Mouse (Mus musculus) ovary, postnatal 14 days (tissue): ENCODE measurements at regions not wholly inside any gene's neighbourhood (a gene's known extent, or its start where the extent isn't known, plus 50 kb on each side); places are given as distances from the start of the nearest gene placed in this dataset.

Experiments
- DNase-seq: peaks from one replicate; pipeline ENCODE4 v3.0.0; 2022; ENCODE audit warnings: low spot score

DNA sequence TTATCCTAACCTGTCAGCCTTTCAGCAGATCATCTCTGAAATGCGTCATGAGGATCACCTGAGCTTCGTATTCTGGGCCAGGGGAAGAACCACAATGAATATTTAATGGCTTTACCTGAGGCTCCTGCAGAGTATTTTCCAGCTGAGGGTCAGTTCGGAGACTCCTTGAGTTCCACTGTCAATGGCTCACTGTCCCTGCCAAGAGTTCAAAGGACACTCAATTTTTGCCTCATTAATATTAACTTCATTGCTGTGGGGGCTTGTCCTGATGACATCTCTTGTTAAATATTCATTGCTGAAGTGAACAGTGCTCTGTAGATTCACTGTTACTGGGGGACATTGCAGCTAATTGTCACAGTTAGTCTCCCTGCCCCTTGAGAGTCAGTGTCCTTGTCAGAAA lies 316.2 kb upstream of the Myt1l start:
- no peak for DNase-seq

DNA sequence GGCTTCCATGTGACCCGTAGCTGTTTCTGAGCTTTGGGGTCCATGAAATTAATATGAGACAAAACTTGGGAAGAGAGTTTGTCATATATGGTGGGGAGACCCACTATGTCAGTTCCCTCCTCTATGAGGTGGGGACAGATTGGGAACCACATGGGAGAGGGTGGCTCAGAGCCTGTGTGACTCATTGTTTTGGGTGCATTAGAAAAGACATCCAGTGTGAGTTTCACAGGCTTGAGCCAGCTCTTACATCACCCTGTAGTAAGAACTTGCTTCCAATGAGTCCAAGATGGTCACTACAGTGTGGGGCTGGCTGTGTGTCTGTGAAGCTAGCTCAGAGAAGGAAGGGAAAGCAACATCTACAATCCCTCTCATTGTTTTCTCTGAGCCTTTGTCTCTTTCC lies 314.6 kb upstream of the Myt1l start:
- no peak for DNase-seq

DNA sequence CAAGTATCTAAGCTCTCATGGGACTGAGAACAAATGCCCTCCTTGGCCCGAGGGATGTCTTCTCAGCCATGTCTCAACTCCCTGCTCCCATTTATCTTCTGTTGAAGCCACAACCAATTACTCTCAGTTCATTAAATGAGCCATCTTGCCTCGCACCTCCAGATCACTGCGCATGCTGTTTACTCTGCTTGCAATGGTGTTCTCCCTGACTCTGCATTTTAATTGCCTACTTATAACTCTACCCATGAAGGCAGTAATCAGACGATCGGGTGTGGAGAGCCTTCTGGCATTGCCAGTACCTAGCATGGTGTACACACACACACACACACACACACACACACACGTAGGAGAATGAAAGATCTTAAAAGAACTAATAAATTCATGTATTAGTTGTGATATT lies 306.1 kb upstream of the Myt1l start:
- DNase-seq: no peak

DNA sequence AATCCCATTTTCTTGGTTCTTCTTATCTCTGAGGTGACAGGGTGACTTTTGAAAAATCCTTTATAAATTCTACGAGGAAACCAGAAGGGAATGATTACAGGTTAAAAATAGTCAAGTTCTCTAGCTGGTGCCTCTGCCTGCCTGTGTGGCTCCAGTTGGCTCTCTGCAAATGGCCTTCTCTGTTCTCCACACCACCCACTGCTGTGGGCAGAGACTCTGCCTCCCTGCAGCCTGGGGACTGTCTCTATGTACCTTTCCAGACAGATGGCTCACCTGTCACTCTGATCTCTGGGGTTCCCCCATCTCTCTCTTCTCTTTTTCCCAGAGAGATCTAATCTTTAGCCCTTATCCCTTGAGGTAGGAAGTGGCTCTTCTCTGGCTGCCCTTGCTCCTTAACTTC lies 302.2 kb upstream of the Myt1l start:
- DNase-seq: no peak

DNA sequence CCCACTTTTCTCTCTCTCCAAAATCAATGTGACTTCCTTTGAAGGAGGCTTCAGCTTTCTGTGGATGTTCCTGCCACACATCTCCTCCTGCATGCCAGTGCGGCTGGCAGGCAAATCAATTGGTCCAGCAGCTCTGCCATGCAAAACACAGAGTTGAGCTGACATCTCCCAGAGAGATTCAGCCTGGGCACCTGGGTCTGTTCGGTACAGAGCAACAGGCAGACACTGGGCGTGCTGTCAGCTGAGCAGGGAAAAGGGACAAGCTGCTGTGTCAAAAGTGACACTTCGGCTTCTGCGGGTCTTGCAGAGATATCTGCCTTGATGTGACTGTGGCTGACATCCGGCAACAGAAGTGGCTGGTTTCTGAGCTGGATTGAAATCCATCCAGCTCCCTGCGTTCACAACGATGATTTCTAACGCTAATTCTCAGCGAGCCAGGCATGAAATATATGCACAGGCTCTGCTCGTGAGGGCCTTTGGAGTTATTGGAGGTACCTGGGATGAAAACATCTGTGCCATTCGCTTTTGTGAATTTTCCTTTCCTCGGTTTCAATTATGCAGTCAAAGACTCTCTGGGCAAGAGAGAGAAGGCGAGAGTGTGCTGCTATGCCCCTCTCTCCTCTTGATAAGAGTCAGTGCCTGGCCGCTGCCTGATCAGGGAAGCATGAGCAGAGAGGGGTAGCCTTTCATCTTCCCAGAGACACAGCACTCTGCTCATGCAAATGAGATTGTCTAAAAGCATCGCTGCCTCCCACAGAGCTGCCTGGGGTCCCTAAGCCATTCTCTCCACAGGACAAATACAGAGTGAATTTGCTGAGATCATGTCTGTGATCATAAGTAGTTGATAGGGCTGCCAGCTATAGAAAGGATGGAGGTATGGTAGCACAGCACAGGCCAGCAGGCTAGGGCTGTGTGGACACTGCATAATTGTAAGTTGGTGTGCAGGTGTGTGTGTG lies 295.4 kb upstream of the Myt1l start:
- no peak for DNase-seq

DNA sequence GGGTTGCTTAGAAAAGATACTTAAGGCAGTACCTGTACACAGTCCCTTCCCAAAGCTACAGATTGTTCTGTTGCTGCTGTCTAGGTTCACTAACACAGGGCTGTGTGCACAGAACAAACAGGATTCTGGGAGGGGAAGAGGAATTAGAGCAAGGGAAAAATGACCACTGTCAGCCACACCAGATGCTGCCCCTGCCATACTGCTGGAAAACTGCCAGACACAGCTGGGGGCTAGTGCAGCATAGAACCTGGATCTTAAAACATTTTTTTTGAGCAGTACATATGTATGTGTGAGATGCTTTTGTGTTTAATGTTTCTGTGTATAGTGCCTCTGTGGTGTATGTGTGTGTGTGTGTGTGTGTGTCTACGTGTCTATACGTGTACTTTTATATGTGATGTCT lies 291.7 kb upstream of the Myt1l start:
- DNase-seq: no peak

DNA sequence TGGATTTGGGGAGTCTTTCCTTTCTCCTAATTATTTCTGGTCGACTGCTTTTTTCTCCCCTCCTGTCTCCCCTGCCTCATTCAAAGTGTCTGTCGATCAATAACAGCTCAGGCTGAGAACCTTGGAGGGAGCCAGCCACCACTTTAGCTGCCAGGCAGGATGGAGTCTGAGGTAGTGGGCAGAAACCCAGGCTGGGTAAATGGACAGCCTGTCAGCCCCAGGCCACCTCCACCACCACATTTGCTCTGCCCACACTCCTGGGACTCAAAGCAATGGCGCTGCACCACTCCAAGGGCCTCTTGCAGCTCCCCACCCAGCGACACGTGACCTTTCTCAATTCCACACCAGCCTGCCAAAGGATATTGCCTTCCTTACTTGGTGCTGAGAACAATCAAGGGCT lies 290.7 kb upstream of the Myt1l start:
- no peak for DNase-seq

DNA sequence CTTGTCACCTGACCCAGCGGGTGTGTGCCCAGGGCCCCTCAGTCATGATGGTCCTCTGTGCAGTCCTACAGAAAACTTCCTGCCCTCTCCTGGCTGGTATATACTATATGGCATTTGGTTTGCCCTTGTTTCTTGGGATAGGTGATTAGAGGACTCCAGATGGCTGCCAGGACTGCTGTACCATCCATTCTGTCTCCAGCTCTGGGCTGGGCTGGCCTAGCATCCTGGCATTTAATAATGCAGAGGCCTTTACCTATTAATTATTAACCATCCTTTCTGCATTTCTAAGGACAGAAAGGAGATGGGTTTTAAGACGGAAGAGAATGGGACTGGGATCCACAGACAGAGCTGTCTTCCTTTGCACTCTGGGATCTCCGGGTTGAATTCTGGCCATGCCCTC lies 288.7 kb upstream of the Myt1l start:
- DNase-seq: no peak

DNA sequence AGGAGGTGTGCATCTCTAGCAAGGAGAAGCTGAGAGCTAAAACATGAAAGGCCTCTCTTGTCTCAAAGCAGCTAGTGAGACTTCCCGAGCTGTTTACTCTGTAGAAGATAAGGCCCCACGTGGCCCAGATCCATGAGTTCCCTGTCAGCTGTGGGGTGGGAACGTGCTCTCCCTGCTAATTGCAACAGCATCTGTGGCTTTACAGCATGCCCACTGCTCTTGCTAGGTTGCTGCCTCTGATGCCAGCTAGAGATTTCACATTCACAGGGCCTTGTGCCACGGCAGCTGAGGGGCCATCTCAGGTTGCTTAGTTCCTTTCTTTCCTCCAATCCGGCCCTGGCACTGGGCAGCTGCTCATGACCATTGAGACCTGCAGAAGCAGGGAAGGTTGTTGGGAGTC lies 288.2 kb upstream of the Myt1l start:
- DNase-seq: no peak

DNA sequence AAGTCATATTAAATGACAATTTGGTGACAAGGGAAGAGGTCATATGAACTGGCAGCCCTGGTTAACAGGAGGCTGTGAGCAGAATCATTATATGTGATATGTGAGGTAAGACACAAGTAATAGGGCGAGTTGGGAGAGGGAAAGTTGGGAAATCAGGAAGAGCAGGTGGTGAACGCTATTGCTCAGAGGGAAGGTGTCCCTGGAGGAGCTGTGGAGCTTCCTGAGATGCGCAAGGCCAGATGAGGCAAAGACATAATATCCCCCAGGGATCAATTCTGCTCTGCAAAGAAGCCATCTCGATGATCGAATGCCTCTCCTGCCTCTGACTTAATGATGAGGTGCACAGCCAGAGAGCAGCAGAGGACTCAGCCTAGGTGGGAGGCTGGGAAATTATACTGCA lies 285.1 kb upstream of the Myt1l start:
- no peak for DNase-seq

DNA sequence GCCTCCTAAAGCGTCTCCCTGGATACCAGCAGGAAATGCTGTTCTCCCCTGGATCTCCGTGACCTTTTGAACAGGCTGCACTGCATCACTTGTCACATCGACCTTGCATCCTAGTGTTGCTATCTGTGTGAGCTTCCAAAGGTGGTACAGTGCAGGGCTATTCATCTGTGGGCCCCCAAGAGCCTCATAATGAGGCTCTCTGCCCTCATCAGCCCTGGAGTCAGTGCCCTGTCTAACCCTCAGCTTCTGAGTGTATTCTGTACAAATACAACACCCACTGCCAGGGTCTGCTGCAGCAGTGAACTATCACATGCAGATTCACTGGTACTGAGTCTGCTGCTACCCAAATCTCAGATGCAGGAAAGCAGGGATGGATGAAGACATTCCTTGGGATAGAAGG lies 282.1 kb upstream of the Myt1l start:
- DNase-seq: no peak

DNA sequence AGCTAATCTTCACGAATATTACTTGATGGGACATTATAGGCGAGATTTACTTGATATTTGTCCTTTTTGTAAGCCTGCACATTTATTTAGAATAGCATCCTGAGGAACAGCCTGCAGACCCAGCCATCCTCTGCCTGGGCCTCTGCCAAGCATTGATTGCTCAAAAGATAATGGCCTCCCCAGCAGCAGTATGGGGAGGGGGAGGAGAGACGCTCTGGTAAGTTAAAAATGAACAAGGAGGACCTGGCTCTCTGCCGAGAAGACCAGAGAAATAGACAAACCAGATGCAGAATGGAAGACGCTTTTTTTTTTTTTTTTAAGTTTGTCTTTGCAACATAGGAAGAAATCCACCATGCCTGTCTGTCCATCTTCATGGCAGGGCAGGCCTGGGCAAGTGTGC lies 280.8 kb upstream of the Myt1l start:
- DNase-seq: no peak

DNA sequence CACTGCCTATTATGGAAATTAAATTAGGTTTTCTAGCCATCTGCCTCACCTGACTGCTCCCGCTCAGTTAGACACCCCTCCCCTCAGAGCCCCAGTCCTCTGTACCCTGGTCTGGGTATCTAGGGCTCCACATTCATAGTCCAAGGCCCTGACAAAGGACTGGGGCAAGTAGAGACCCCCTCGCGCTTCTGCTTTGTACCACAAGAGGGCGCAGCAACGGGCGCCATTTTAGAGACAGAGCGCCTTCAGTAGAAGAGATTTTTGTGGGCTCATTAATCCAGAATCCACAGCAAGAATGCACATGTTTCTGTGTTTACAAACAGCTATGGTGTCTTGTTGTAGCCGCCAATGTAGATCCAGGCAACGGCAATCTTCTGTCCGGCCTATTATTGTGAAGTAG lies 279.7 kb upstream of the Myt1l start:
- DNase-seq: no peak

DNA sequence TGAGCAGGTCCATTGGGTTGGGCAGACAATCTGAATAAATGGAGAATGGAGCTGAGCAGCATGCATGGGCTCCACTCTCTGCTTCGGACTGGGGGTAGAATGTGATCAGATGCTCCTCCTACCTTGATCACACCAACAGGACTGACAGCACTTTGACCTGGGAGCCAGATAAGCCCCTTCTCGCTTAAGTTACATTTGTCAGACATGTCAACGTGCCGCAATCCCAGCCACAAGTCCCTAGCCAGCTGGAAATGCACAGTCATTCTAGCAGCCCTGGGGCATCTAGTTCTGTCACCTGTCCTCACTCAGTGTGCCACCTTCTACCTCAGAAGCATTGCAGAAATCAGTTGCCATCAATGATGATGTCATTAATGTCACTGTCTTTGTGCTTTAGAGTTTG lies 272.1 kb upstream of the Myt1l start:
- no peak for DNase-seq

DNA sequence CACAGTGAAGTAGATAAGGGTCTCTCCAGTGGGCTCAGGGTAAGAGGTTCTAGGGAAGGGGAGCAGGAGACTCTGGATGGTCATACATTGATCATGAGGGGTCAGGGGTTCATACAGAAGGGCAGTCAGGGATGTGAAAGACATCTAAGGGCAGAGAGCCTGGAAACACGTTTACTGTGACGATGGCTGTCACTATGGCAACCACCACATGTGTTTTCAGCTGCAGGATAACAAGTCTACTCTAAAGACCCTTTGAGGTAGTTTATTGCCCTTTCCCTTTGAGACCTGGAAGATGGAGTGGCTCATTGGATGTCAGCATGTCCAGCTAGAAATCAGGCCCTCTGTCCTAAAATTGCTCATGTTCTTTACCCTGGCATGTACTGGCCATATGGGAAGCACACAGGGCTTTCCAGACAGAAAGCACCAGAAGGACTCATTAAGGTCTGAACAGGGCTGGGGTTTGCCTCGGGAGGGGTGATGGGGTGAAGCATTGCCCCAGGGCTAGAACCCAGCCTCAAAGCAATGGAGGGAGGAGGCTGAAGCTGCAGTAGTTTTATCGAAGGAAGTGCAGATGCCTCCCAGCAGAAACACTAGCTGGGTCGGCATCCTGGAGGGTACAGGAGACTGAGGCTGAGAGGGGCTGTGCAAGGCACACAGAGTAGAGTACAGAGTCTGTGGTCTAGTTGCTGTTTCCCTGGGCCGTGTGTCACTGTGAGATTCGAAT lies 271.0 kb upstream of the Myt1l start:
- DNase-seq: no peak

DNA sequence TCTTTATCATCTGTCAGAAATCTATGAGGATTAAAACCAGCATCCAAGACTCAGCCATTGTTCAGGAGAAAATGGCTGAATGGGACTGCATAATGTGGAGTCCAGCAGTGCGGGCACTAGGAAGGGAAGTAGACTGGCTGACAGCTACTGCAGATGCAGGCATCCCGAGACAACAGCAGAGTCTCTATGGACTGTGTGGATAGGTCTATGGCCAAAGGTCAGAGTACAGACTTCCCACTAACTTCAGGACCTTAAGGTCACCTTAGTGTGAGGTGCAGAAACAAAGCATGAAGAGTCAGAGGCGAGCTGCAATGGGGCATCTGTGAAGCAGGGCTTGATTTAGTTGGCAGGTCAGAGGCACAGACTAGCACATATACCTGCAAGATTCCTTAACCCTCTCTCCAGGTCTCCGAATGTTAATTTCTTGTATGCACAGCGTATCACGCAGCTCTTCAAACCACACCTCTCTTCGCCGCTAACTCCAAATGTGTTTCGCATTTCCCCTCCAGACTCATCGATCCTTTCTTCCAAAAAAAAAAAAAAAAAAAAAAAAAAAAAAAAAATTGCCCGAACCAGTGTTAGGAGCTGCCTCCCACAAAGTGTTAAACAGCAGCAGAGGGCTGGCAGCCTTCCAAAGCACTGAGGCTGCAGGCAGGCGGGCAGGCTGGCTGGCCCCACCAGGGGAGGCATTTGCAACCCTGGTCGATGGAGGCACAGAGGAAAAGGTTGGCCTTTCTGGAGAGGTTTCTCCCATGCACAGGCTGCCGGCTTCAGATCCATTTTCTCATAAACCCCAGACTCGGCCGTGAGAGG lies 270.2 kb upstream of the Myt1l start:
- DNase-seq: peak; percentile 11

DNA sequence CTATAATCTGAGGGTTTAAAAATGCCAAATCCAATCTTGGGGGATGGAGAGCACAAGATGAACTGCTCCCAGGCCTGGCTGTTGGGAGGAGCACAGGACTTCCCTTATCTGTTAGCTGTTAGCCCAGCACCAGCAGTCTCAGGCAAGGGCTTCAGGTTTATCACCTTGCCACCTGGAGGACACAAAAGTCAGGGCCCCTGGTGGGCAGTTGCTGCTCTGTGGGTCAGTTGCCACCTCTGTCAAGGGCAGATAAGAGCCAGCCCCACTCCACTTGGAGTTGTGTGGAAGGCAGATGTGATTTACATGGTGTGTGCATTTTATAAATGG lies 269.7 kb upstream of the Myt1l start:
- DNase-seq: no peak

DNA sequence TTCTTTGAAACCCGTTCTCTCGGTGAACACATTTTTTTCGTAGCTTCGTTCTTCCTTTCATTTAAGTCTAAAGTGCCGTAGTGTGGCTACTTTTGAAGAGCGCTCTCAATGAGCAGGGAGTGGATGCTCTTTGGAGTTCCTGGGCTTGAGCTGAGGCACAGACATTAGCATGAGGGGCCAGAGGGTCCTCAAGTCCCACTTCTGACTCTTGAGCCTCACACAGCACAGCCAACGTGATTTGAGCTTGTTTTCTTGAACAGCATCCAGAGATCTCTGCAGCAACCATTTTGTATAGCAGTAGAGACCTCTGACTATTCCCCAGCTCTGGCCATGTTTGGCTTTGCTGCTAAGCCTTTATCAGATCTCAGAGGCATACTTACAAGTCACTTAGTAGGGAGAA lies 269.2 kb upstream of the Myt1l start:
- DNase-seq: no peak

DNA sequence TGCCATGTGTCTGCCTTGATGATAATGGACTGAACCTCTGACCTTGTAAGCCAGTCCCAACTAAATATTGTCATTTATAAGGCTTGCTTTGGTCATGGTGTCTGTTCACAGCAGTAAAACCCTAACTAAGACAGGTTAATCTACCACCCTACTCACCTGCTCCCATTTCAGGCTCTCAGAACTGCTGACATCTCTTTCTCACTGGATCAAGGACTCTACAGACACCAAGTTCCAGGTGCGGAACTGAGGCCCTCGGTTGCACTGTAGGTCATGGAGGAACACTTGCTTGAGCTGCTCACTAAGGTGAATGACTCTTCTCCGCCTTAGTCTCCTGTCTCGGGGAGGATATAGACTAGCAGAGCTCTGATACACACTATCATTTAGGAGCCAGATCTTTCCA lies 254.0 kb upstream of the Myt1l start:
- no peak for DNase-seq

DNA sequence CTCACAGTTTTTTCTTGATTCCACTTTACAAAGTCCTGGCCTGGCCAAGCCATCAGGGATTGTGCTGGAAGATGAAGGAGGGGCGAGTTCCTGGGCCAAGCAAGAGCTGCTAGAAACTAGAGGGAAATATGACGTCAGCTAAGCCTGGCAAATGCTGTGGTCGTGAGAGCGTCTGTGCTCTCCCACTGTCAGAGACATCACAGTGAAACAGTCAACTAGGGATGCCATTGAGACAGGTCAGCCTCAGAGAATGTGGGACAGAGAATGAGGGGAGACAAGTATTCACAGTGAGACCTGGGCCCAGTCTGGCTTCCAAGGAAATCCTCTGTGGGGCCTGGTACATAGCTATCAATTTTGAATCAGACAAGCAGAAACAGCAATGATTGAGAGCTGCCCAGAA lies 252.5 kb upstream of the Myt1l start:
- DNase-seq: no peak

DNA sequence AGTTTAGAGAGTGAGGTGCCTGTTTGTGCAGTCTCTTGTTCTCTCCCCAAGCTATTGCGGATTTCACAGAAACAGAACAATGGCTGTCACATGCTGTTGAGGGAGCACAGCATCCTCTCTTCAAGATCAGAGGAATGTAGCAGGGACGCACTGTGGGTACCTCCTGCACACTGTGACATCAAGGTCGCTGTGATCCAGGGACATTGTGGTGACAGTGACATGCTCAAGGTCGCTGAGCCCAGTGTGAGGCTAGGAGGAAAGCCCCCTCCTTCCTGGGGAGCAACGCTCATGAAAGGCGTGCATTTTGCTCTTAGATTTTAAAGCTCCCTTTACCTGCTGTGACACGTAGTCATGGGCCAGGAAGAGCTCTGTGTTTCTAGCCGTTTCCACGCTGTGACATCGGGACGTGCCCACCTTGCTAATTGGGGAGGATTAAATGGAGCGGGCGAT lies 248.5 kb upstream of the Myt1l start:
- DNase-seq: no peak

DNA sequence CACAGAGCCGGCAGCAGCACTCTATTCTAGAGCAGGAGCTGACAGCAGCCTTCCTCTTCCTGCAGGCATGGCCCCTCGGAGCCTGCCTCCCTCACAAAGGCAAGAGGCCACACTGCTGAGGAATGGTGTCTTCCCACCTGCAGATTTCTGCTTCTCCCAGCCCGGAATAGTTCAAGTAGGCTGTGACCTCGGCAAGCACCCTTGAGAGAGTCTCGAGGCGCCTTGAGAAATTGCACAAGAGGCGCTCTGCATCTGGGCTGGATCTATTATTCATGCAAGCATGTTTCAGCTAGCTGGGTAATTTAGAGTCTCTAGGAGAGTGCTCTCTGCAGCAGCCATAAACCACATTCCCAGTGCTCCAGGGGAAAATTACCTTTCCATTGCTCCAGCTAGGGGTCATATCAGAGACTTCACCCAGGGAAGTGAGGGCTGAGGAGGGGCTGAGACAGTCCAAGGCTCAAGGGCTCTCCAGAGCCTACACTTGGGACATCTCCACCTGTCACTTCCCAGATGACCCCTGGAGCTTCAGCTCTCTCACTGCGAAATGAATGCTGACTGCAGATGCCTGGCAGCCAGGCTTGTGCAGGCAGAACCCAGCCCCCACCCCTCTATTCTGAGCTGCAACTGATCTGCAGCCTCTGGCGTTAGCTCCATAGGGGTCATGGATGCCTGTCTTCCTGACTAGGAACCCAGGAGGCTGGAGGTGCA lies 247.9 kb upstream of the Myt1l start:
- no peak for DNase-seq
